ENCODE assay signal across 9 mouse cellular contexts in genomic region chr11:103920665-103921064, GRCm38 (mm10). TPM values are rescaled to one million over a fixed set of nuclear protein-coding genes. Genes with fewer than 3 reads are reported as not detected.
DNase-seq lines count a peak whose midpoint lies in the region; ATAC-seq lines count a peak whose summit lies in the region.
"Had no signal": no experiment of that assay in that cellular context is flagged by ENCODE, and none has a peak within 500 bp of the region (broad histone marks: within the 10 kb centered on the region; RNA-seq: fewer than 3 reads in every experiment).

No protein-coding gene starts in this region.

- no peak for ATAC-seq in liver, embryonic 12.5 days

- H3K4me3 ChIP-seq in liver, embryonic 12.5 days = no peak overlapping the region
- H3K4me3 ChIP-seq: limb, embryonic 15.5 days had no signal

- H3K9ac ChIP-seq in liver, embryonic 12.5 days = no peak overlapping the region
- H3K9ac ChIP-seq: limb, embryonic 15.5 days had no signal

- WGBS in liver, embryonic 12.5 days (ENCODE audit: insufficient replicate concordance) = 71% methylated on average over 5 of the region's 5 CpGs

- H3K4me1 ChIP-seq in liver, embryonic 12.5 days = no peaks in the 10 kb centered on the region
- H3K4me1 ChIP-seq: limb, embryonic 15.5 days had no signal

- H3K4me2 ChIP-seq in liver, embryonic 12.5 days = no peak overlapping the region
- H3K4me2 ChIP-seq: limb, embryonic 15.5 days had no signal

- no peaks in the 10 kb centered on the region for H3K27me3 ChIP-seq in liver, embryonic 12.5 days (replicated peaks)
- H3K27me3 ChIP-seq: limb, embryonic 15.5 days had no signal

- H3K36me3 ChIP-seq in liver, embryonic 12.5 days = peaks cover 32% of the 10 kb centered on the region

- H3K27ac ChIP-seq in liver, embryonic 12.5 days = no peak overlapping the region
- H3K27ac ChIP-seq: limb, embryonic 15.5 days had no signal

- no peaks in the 10 kb centered on the region for H3K9me3 ChIP-seq in liver, embryonic 12.5 days (replicated peaks)
- H3K9me3 ChIP-seq: limb, embryonic 15.5 days had no signal

- peak; percentile 49 for DNase-seq in liver
- DNase-seq in adrenal gland, postnatal 36 days = peak; percentile 69 to 73
- DNase-seq in kidney, postnatal 14 days = peak; percentile 68
- peak; percentile 42 for DNase-seq in ovary, postnatal 10 days (ENCODE audit: low spot score)
- no peak for DNase-seq in cerebellum, adult 18-20 months
- no peak for DNase-seq in yolk sac, embryonic 10.5 days (ENCODE audit: low spot score)
- DNase-seq in layer of hippocampus, postnatal 10 days (ENCODE audit: low spot score in 2 of 2) = no peak

RNA-seq across cellular contexts. Expression of gene Nsf, which starts 33.2 kb away (rescaled TPM):
- polyA plus RNA-seq in liver, embryonic 12.5 days (2016; fragmentation: Nextera tagmentation; extraction: Ambion mirVana) = 39.9 and 40.6 TPM in 2 replicates
- total RNA-seq in adrenal gland, postnatal 36 days (2021) = 100 to 1,000 TPM; 131 to 199 TPM
- total RNA-seq in layer of hippocampus, postnatal 10 days (2021) = 100 to 1,000 TPM; 602 to 697 TPM

RNA-seq across cellular contexts. Expression of gene Arf2, which starts 45.9 kb away (rescaled TPM):
- 22.7 and 24.5 TPM in 2 replicates for polyA plus RNA-seq in liver, embryonic 12.5 days (2016; fragmentation: Nextera tagmentation; extraction: Ambion mirVana)
- 10 to 100 TPM; 48.5 to 59.1 TPM for total RNA-seq in adrenal gland, postnatal 36 days (2021)
- total RNA-seq in layer of hippocampus, postnatal 10 days (2021) = 10 to 100 TPM; 82.4 to 91.4 TPM

Comparison
In these comparisons a context has a peak if more than half of its experiments do, and no peak if none do; other contexts are left out.
1. DNase-seq: peak in liver (single experiment), adrenal gland, postnatal 36 days (2 of 2), kidney, postnatal 14 days (single experiment) and ovary, postnatal 10 days (single experiment); none in cerebellum, adult 18-20 months (0 of 2), yolk sac, embryonic 10.5 days (single experiment) and layer of hippocampus, postnatal 10 days (0 of 2).